Mouse (Mus musculus): Measurements from ENCODE around the gene Iffo1. TPM values are rescaled to one million over a fixed set of nuclear protein-coding genes. Genes with fewer than 3 reads are reported as not detected.
A peak's percentile ranks its signal among the peaks of the same experiment; 100 is the strongest.

Iffo1 gene
- polyA plus RNA-seq, 1 experiment from 2014 or later, result 6.0 TPM

GRCm38 (mm10) chr6:125172474-125172873 is 27.4 kb downstream of the Iffo1 start:
- no peaks in the 10 kb centered on the region for H3K27me3 ChIP-seq (ENCODE audit: insufficient read depth, low read length)
- 54% methylated on average over 2 of the region's 2 CpGs for WGBS
- H3K4me3 ChIP-seq (ENCODE audit: low read depth, low read length), result no peak overlapping the region
- H3K4me2 ChIP-seq, result no peak overlapping the region
- H3K9me3 ChIP-seq (ENCODE audit: low read depth, low read length), result no peaks in the 10 kb centered on the region
- ATAC-seq (ENCODE audit: insufficient read depth) (no peak), DNase-seq (no peak)
- TF ChIP-seq CTCF (IDR thresholded peaks at IDR 0.05; ENCODE audit: low read depth), result no peak
- H3K9ac ChIP-seq, result no peak overlapping the region
- H3K36me3 ChIP-seq (ENCODE audit: insufficient read depth), result peaks cover 100% of the 10 kb centered on the region
- H3K4me1 ChIP-seq (ENCODE audit: insufficient read depth), result peaks cover 3% of the 10 kb centered on the region; the same call in 1 of the 2 replicates
- no peak overlapping the region for H3K27ac ChIP-seq (ENCODE audit: low read depth)

- Histone ChIP-seq H3K36me3 (ENCODE audit: insufficient read depth) (peaks cover 100% of the 10 kb centered on the region), H3K9me3 (ENCODE audit: low read depth, low read length) (no peaks in the 10 kb centered on the region), H3K27ac (ENCODE audit: low read depth) (no peak overlapping the region), H3K27me3 (ENCODE audit: insufficient read depth, low read length) (no peaks in the 10 kb centered on the region), H3K4me3 (ENCODE audit: low read depth, low read length) (no peak overlapping the region), H3K4me2 (no peak overlapping the region), H3K9ac (no peak overlapping the region), H3K4me1 (ENCODE audit: insufficient read depth) (no peaks in the 10 kb centered on the region)
- TF ChIP-seq CTCF (IDR thresholded peaks at IDR 0.05; ENCODE audit: low read depth), result no peak
- DNase-seq (no peak), ATAC-seq (ENCODE audit: insufficient read depth) (no peak)
- WGBS, result 94% methylated on average over 7 of the region's 7 CpGs
Observed at GRCm38 (mm10) chr6:125173256-125173655, 28.2 kb downstream of the Iffo1 start.

- no peak overlapping the region for H3K9ac ChIP-seq
- WGBS, result 86% methylated on average over 5 of the region's 5 CpGs
- no peaks in the 10 kb centered on the region for H3K9me3 ChIP-seq (ENCODE audit: low read depth, low read length)
- H3K4me1 ChIP-seq (ENCODE audit: insufficient read depth), result no peaks in the 10 kb centered on the region
- ATAC-seq (ENCODE audit: insufficient read depth) (no peak), DNase-seq (no peak)
- no peak for TF ChIP-seq CTCF (IDR thresholded peaks at IDR 0.05; ENCODE audit: low read depth)
- no peak overlapping the region for H3K4me3 ChIP-seq (ENCODE audit: low read depth, low read length)
- no peak overlapping the region for H3K4me2 ChIP-seq
- no peak overlapping the region for H3K27ac ChIP-seq (ENCODE audit: low read depth)
- peaks cover 100% of the 10 kb centered on the region for H3K36me3 ChIP-seq (ENCODE audit: insufficient read depth)
- no peaks in the 10 kb centered on the region for H3K27me3 ChIP-seq (ENCODE audit: insufficient read depth, low read length)
Observed at GRCm38 (mm10) chr6:125175469-125175868, 30.4 kb downstream of the Iffo1 start.

- Histone ChIP-seq H3K4me3 (ENCODE audit: low read depth, low read length) (no peak overlapping the region), H3K9me3 (ENCODE audit: low read depth, low read length) (no peaks in the 10 kb centered on the region), H3K4me1 (ENCODE audit: insufficient read depth) (no peaks in the 10 kb centered on the region), H3K27ac (ENCODE audit: low read depth) (no peak overlapping the region), H3K36me3 (ENCODE audit: insufficient read depth) (peaks cover 98% of the 10 kb centered on the region), H3K27me3 (ENCODE audit: insufficient read depth, low read length) (no peaks in the 10 kb centered on the region), H3K9ac (no peak overlapping the region), H3K4me2 (no peak overlapping the region)
- whole genome bisulfite sequencing, result 92% methylated on average over 7 of the region's 7 CpGs
- no peak for TF ChIP-seq CTCF (IDR thresholded peaks at IDR 0.05; ENCODE audit: low read depth)
- ATAC-seq (ENCODE audit: insufficient read depth), result no peak
- no peak for DNase-seq
Observed at GRCm38 (mm10) chr6:125179601-125180000, 34.6 kb downstream of the Iffo1 start.

GRCm38 (mm10) chr6:125182133-125182532 is 37.1 kb downstream of the Iffo1 start:
- 85% methylated on average over 5 of the region's 5 CpGs for WGBS
- ATAC-seq (ENCODE audit: insufficient read depth), result no peak
- Histone ChIP-seq H3K4me2 (no peak overlapping the region), H3K36me3 (ENCODE audit: insufficient read depth) (peaks cover 98% of the 10 kb centered on the region), H3K27ac (ENCODE audit: low read depth) (no peak overlapping the region), H3K9me3 (ENCODE audit: low read depth, low read length) (no peaks in the 10 kb centered on the region), H3K9ac (no peak overlapping the region), H3K4me3 (ENCODE audit: low read depth, low read length) (no peak overlapping the region), H3K4me1 (ENCODE audit: insufficient read depth) (no peaks in the 10 kb centered on the region), H3K27me3 (ENCODE audit: insufficient read depth, low read length) (no peaks in the 10 kb centered on the region)
- DNase-seq, result no peak
- TF ChIP-seq CTCF (IDR thresholded peaks at IDR 0.05; ENCODE audit: low read depth), result no peak

GRCm38 (mm10) chr6:125186203-125186602 is 41.2 kb downstream of the Iffo1 start:
- Histone ChIP-seq H3K4me2 (no peak overlapping the region), H3K4me3 (ENCODE audit: low read depth, low read length) (no peak overlapping the region), H3K9me3 (ENCODE audit: low read depth, low read length) (no peaks in the 10 kb centered on the region), H3K4me1 (ENCODE audit: insufficient read depth) (peaks cover 4% of the 10 kb centered on the region; the same call in 1 of the 2 replicates), H3K9ac (no peak overlapping the region), H3K27me3 (ENCODE audit: insufficient read depth, low read length) (no peaks in the 10 kb centered on the region), H3K36me3 (ENCODE audit: insufficient read depth) (peaks cover 83% of the 10 kb centered on the region), H3K27ac (ENCODE audit: low read depth) (no peak overlapping the region)
- no peak for DNase-seq
- no peak for ATAC-seq (ENCODE audit: insufficient read depth)
- WGBS, result 91% methylated on average over 10 of the region's 10 CpGs
- no peak for TF ChIP-seq CTCF (IDR thresholded peaks at IDR 0.05; ENCODE audit: low read depth)

GRCm38 (mm10) chr6:125190816-125191215 is 45.8 kb downstream of the Iffo1 start:
- Histone ChIP-seq H3K4me3 (ENCODE audit: low read depth, low read length) (peak overlapping the region; percentile 71), H3K4me2 (peak overlapping the region; percentile 78), H3K36me3 (ENCODE audit: insufficient read depth) (peaks cover 62% of the 10 kb centered on the region), H3K9me3 (ENCODE audit: low read depth, low read length) (no peaks in the 10 kb centered on the region), H3K27me3 (ENCODE audit: insufficient read depth, low read length) (no peaks in the 10 kb centered on the region), H3K9ac (peak overlapping the region; percentile 84), H3K27ac (ENCODE audit: low read depth) (peak overlapping the region; percentile 100), H3K4me1 (ENCODE audit: insufficient read depth) (peaks cover 6% of the 10 kb centered on the region; the same call in 1 of the 2 replicates)
- TF ChIP-seq CTCF (IDR thresholded peaks at IDR 0.05; ENCODE audit: low read depth), result no peak
- DNase-seq (peak; percentile 37), ATAC-seq (ENCODE audit: insufficient read depth) (no peak)

Measured in lung, embryonic 14.5 days (tissue).